Mouse (Mus musculus) lung, adult 2 months (tissue): Measurements from ENCODE around the gene Slc36a4. TPM values are rescaled to one million over a fixed set of nuclear protein-coding genes. Genes with fewer than 3 reads are reported as not detected.

Experiments used
- DNase-seq: peaks from one replicate; pipeline ENCODE4 v3.0.0; 2022
- H3K4me1 ChIP-seq: fragments of 200-500 bp; 2 replicates; pipeline ENCODE4 v1.6.1; 2011; ENCODE audit warnings: low read length; ENCODE audit not compliant: control insufficient read depth, insufficient read depth
- H3K4me3 ChIP-seq: fragments of 200-500 bp; replicated peaks from 2 replicates; pipeline ENCODE3; 2011; ENCODE audit warnings: low read depth, mild to moderate bottlenecking, control low read depth, low read length; ENCODE audit errors: extremely low read depth
- CTCF ChIP-seq: fragments of 200-500 bp; IDR thresholded peaks from 2 replicates; pipeline ENCODE4 v1.5.1; 2011; ENCODE audit warnings: mild to moderate bottlenecking, low read length, control low read depth; ENCODE audit not compliant: insufficient read depth
- POLR2A ChIP-seq: fragments of 200-500 bp; IDR thresholded peaks from 2 replicates; pipeline ENCODE4 v1.6.1; 2011; ENCODE audit warnings: low read depth, mild to moderate bottlenecking, control low read depth, low read length, borderline replicate concordance; ENCODE audit errors: extremely low read depth
- WGBS: fragments of 180-500 bp; shearing (Covaris S2); methylation state at CpG from one replicate; pipeline ENCODE4 v1.1.7; 2018; 5-methylcytosine and 5-hydroxymethylcytosine counted together
- polyA plus RNA-seq: library from polyadenylated mRNA; depleted of rRNA; stranded (reverse); fragments of >200 nt; gene quantifications from 2 replicates; pipeline ENCODE4 v1.2.3, GENCODE M21; 2012; rRNA removed

The Slc36a4 gene
- polyA plus RNA-seq: 6.8 and 11.7 TPM in 2 replicates

DNA sequence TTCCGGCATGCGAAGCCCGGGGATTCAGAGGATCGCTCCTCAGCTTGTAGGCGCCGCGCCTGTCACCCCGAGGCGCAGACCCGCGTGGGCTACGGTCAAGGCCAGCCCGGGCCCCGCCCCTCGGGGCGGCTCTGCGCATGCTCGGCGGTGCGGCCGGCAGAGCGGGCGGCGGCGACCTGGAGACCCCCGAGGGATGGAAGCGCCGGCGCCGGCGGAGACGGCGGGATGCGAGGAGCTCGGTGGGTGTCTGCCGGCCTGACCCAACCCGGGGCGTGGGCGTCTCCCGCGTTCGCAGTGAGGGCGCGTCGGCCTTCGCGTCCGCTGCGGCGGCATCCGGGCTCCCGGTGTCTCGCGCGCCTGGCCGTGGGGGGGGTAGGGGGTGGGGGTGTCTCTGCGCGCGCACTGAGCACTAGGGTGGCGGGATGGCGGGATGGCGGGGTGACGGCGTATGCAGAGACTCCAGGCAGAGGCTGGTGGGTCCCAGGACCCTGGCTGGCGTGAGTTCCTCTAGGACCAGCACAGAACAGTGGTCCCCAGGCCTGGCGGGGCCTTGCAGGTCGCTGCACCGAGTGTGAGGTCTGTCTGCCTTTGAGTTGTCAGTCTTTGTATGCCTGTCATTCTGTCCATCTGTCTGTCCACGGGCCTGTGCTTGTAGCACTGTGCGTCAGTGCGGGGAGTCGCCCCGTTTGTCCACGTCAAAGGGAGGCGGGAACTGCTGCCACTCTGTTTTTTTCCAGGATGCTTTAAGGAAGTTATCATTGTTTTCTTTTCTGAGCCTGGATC lies at the start of gene Slc36a4:
Gene Slc36a4, plus strand, starts transcription at position 140 of the 783 bp plus-strand sequence.
- H3K4me3 ChIP-seq: peak within 1 kb of the TSS; percentile 93
- TF ChIP-seq POLR2A (peak; percentile 84; the same call in 1 of the 2 replicates), CTCF (no peak)
- H3K4me1 ChIP-seq: peaks cover 3% of the 10 kb centered on the region
- peak; percentile 73 for DNase-seq
- WGBS: under 1% methylated on average over 75 of the region's 75 CpGs

DNA sequence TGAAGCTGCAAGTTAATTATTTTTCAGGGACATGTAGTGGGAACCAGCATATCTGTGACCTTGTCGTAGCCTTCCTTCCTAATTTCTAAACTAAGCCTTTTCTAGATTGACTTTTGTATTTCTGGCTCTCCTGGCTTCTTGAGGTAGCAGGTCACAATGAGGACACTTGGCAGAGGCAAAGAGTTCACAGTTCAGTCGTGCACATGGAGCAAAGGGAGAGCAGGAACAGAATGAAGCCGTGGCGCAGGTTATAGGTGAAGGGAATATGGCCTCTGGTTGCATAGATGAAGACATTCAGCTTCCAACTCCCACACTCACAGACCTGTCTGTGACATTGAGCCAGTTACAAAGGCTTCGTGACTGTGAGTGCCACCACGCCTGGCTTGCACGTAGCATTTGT lies 44.9 kb upstream of the Slc36a4 start:
- DNase-seq: no peak
- Histone ChIP-seq H3K4me3 (no peak overlapping the region), H3K4me1 (peaks cover 3% of the 10 kb centered on the region)
- WGBS: 75% methylated on average over 7 of the region's 7 CpGs
- no peak for TF ChIP-seq POLR2A
- no peak for TF ChIP-seq CTCF

GRCm38 (mm10) chr9:15669452-15669851 lies 40.1 kb upstream of the Slc36a4 start:
- H3K4me3 ChIP-seq: no peak overlapping the region
- H3K4me1 ChIP-seq: peaks cover 4% of the 10 kb centered on the region
- WGBS: 51% methylated on average over 3 of the region's 3 CpGs
- no peak for DNase-seq
- TF ChIP-seq POLR2A (no peak), CTCF (no peak)

- H3K4me3 ChIP-seq: no peak overlapping the region
- peak; percentile 23 for DNase-seq
- TF ChIP-seq CTCF (no peak), POLR2A (no peak)
- H3K4me1 ChIP-seq: peaks cover 4% of the 10 kb centered on the region
- 23% methylated on average over 5 of the region's 5 CpGs for WGBS
Observed at GRCm38 (mm10) chr9:15670002-15670527, 39.5 kb upstream of the Slc36a4 start.

- WGBS: 41% methylated on average over 1 of the region's 1 CpGs
- no peak for DNase-seq
- H3K4me3 ChIP-seq: no peak overlapping the region
- TF ChIP-seq CTCF (no peak), POLR2A (no peak)
- H3K4me1 ChIP-seq: peaks cover 4% of the 10 kb centered on the region
Observed at GRCm38 (mm10) chr9:15672251-15672650, 37.3 kb upstream of the Slc36a4 start.

GRCm38 (mm10) chr9:15681855-15682466 lies 27.6 kb upstream of the Slc36a4 start:
- no peak for TF ChIP-seq POLR2A
- peak; percentile 99 for TF ChIP-seq CTCF
- 20% methylated on average over 2 of the region's 2 CpGs for WGBS
- peak; percentile 68 for DNase-seq
- H3K4me3 ChIP-seq: no peak overlapping the region
- H3K4me1 ChIP-seq: no peaks in the 10 kb centered on the region

DNA sequence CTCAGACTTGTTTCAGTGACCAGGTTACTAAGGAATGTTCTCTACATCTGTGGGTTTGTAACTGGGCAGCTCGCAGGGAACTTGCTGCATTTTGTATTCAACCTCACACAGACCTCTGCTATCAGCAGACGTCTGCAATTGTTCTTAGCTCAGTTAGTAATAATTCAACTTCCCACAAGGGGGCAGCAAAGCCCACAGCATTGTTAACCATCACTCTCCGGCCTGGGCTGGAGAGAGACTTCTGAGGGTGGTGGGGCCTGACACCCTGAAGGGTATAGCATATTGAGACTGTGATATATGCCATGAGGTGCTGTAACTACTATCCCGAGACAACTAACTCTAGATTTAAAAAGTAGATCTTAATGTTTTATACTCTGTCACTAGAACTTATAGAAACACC lies 24.3 kb upstream of the Slc36a4 start:
- TF ChIP-seq POLR2A (no peak), CTCF (peak; percentile 68)
- DNase-seq: peak; percentile 58
- WGBS: 13% methylated on average over 4 of the region's 4 CpGs
- H3K4me3 ChIP-seq: no peak overlapping the region
- no peaks in the 10 kb centered on the region for H3K4me1 ChIP-seq

DNA sequence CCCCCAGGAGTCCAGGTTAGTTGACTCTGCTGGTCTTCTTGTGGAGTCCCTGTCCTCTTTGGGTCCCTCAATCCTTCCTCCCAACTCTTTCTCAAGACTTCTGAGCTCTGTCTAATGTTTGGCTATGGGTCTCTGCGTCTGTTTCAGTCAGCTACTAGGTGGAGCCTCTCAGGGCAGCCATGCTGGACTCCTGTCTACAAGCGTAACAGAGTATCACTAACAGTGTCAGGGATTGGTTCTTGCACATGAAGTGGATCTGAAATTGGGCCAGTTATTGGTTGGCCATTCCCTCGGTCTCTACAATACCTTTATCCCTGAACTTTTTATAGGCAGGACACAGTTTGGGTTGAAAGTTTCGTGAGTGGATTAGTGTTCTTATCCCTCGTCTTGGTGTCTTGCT lies 22.2 kb upstream of the Slc36a4 start:
- no peaks in the 10 kb centered on the region for H3K4me1 ChIP-seq
- WGBS: 84% methylated on average over 5 of the region's 5 CpGs
- no peak overlapping the region for H3K4me3 ChIP-seq
- DNase-seq: no peak
- no peak for TF ChIP-seq POLR2A
- TF ChIP-seq CTCF: no peak

DNA sequence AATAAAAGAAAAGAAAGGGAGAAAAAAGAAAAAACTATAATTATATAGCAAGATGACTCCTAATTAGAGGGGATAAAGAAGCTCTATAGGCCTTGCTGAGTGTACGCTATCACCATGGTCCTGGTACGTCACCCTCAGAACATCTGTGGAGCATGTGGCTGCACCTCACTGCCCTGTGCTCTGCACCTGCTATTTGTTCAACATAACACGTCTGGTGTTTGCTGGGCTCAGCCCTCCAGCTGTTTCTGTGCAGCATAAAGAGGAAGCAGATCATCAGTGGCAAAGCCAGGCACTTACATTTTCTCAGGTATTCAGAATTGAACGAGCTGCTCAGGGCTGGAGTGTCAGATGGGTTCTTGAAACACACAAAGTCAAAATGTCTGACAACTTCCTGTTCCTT lies 15.7 kb upstream of the Slc36a4 start:
- no peak for DNase-seq
- WGBS: 59% methylated on average over 4 of the region's 4 CpGs
- H3K4me1 ChIP-seq: no peaks in the 10 kb centered on the region
- H3K4me3 ChIP-seq: no peak overlapping the region
- TF ChIP-seq POLR2A: no peak
- no peak for TF ChIP-seq CTCF
